ENCODE assay signal across 22 mouse cellular contexts in the genomic region with DNA sequence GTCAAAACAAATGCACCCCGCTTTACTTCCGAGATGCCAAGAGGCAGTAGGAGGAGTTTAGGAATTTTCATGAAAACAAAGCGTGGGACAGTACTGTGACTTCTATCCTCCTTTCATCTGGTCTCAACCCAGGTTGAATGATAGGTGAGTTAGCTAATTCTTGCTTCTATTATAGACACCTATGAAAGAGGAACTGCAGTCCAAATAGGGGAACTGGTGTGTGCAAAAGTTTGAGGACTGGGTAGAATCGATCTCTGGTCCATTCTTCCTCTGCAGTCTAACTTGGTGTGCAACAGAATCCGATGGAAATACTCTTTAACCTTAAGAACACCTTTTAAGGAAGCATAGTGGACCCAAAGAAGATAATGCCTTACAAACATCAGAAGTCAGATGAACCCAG. TPM values are rescaled to one million over a fixed set of nuclear protein-coding genes. Genes with fewer than 3 reads are reported as not detected.
DNase-seq lines count a peak whose midpoint lies in the region; ATAC-seq and TF ChIP-seq lines count a peak whose summit lies in the region.
"Had no signal": no experiment of that assay in that cellular context is flagged by ENCODE, and none has a peak within 500 bp of the region (broad histone marks: within the 10 kb centered on the region; RNA-seq: fewer than 3 reads in every experiment).

No protein-coding gene starts in this region.

- H3K27me3 ChIP-seq in CH12.LX (replicated peaks), result no peaks in the 10 kb centered on the region
- H3K27me3 ChIP-seq: embryonic facial prominence, embryonic 15.5 days; forebrain, embryonic 15.5 days; heart, embryonic 15.5 days had no signal

- no peaks in the 10 kb centered on the region for H3K9me3 ChIP-seq in CH12.LX (replicated peaks; ENCODE audit: low read length)
- H3K9me3 ChIP-seq: embryonic facial prominence, embryonic 15.5 days; forebrain, embryonic 10.5 days; forebrain, embryonic 15.5 days; heart, embryonic 15.5 days; hindbrain, embryonic 10.5 days had no signal

- TF ChIP-seq EP300 in CH12.LX (IDR thresholded peaks at IDR 0.05; ENCODE audit: low read length), result peak; percentile 69

- H3K4me3 ChIP-seq in CH12.LX (replicated peaks in 1 of 3; ENCODE audit: low read depth in 2 of 3, low read length in 2 of 3, poor library complexity in 1 of 3), result no peak overlapping the region
- no peak overlapping the region for H3K4me3 ChIP-seq in left cerebral cortex, adult 2 months
- H3K4me3 ChIP-seq: embryonic facial prominence, embryonic 15.5 days; erythroblast, embryonic 14.5 days; forebrain, embryonic 10.5 days; forebrain, embryonic 15.5 days; heart, adult 2 months; heart, embryonic 15.5 days; hindbrain, embryonic 10.5 days had no signal

- TF ChIP-seq RAD21 in CH12.LX (IDR thresholded peaks at IDR 0.05; ENCODE audit: low read depth, low read length), result no peak

- no peaks in the 10 kb centered on the region for H3K79me2 ChIP-seq in CH12.LX (replicated peaks; ENCODE audit: control insufficient read depth, extremely low read depth, insufficient read depth, poor library complexity, severe bottlenecking)

- H3K27ac ChIP-seq in CH12.LX (ENCODE audit: insufficient read depth, low read depth), result no peak overlapping the region
- no peak overlapping the region for H3K27ac ChIP-seq in left cerebral cortex, adult 2 months
- H3K27ac ChIP-seq: embryonic facial prominence, embryonic 15.5 days; forebrain, embryonic 10.5 days; forebrain, embryonic 15.5 days; heart, adult 2 months; heart, embryonic 15.5 days; hindbrain, embryonic 10.5 days; hindbrain, embryonic 14.5 days had no signal

- H3K36me3 ChIP-seq in CH12.LX (replicated peaks in 1 of 2; ENCODE audit: control insufficient read depth in 1 of 2, insufficient read depth in 1 of 2, low read length in 1 of 2), result no peaks in the 10 kb centered on the region
- H3K36me3 ChIP-seq: embryonic facial prominence, embryonic 15.5 days; forebrain, embryonic 10.5 days; forebrain, embryonic 15.5 days; heart, embryonic 15.5 days; hindbrain, embryonic 10.5 days had no signal

- in situ Hi-C loops in CH12.LX (cut with MboI; ENCODE audit: low pct_ligation_motif_present, low pct_unique_long_range_greater_than_20kb, low sequenced_read_pairs), result no loop called here

- peak; percentile 50 for ATAC-seq in common myeloid progenitor, adult 5-6 weeks (replicated peaks; ENCODE audit: low read depth, poor library complexity, severe bottlenecking)
- ATAC-seq in monocyte, adult 5-6 weeks (replicated peaks; ENCODE audit: insufficient number of reproducible peaks, low FRiP score, low TSS enrichment, poor library complexity, severe bottlenecking), result 0 out of 2 replicates have a peak, but pooled peaks have one; percentile 56
- ATAC-seq: forebrain, embryonic 15.5 days; intestine, embryonic 16.5 days had no signal

- no peak for TF ChIP-seq POLR2A in CH12.LX (IDR thresholded peaks at IDR 0.05; ENCODE audit: low read depth, low read length)

- peak; percentile 25 for DNase-seq in CH12.LX (ENCODE audit: extremely low read depth)
- no peak for DNase-seq in left cerebral cortex, adult 2 months (ENCODE audit: extremely low spot score in 1 of 2, low spot score in 2 of 2)
- no peak for DNase-seq in left cerebral cortex, postnatal 14 days (ENCODE audit: low spot score in 2 of 2)
- DNase-seq in cerebellum, postnatal 14 days, result no peak
- no peak for DNase-seq in adrenal gland, postnatal 25 days
- DNase-seq: adrenal gland, adult 8-10 months; cerebellum, adult 11-12 months; cerebellum, adult 9-11 months; embryo, embryonic 11 days; gastrocnemius, postnatal 36 days; heart, adult 2 months had no signal

- intact Hi-C loops in left cerebral cortex, adult 2 months (cut with DNase I), result no loop called here
- intact Hi-C loops in left cerebral cortex, postnatal 14 days (cut with DNase I), result no loop called here

- dilution Hi-C loops in CH12.LX (cut with MboI; ENCODE audit: extremely low pct_ligation_motif_present, extremely low pct_unique_long_range_greater_than_20kb, low sequenced_read_pairs), result no loop called here

- peaks cover 15 to 48% of the 10 kb centered on the region in 2 experiments for H3K4me1 ChIP-seq in CH12.LX (ENCODE audit: control insufficient read depth in 1 of 2, insufficient read depth in 2 of 2)
- H3K4me1 ChIP-seq: embryonic facial prominence, embryonic 15.5 days; heart, embryonic 15.5 days; hindbrain, embryonic 10.5 days had no signal

- no peak for TF ChIP-seq CTCF in CH12.LX (conservative IDR thresholded peaks at IDR 0.05 in 1 of 2, IDR thresholded peaks at IDR 0.05 in 1 of 2; ENCODE audit: low read depth in 2 of 2, low read length in 2 of 2)
- no peak for TF ChIP-seq CTCF in left cerebral cortex, adult 2 months (IDR thresholded peaks at IDR 0.05)

- no peak overlapping the region for H3K9ac ChIP-seq in CH12.LX (ENCODE audit: insufficient read depth, low read depth)
- H3K9ac ChIP-seq: embryonic facial prominence, embryonic 15.5 days; forebrain, embryonic 15.5 days; heart, embryonic 15.5 days; hindbrain, embryonic 14.5 days had no signal

- H3K4me2 ChIP-seq in CH12.LX (ENCODE audit: insufficient read depth, low read depth, poor library complexity, severe bottlenecking), result no peak overlapping the region; the same call in 1 of the 2 replicates
- H3K4me2 ChIP-seq: embryonic facial prominence, embryonic 15.5 days; forebrain, embryonic 15.5 days; heart, embryonic 11.5 days; heart, embryonic 15.5 days; hindbrain, embryonic 14.5 days had no signal

TF ChIP-seq in CH12.LX, 34 proteins besides CTCF, POLR2A, EP300 and RAD21:
- no peak for TF ChIP-seq ETS1 (conservative IDR thresholded peaks at IDR 0.05; ENCODE audit: low read depth, low read length)
- TF ChIP-seq SIN3A (IDR thresholded peaks at IDR 0.05; ENCODE audit: low read length), result no peak
- no peak for TF ChIP-seq ELF1 (IDR thresholded peaks at IDR 0.05; ENCODE audit: low read depth, low read length)
- no peak for TF ChIP-seq IRF4 (IDR thresholded peaks at IDR 0.05; ENCODE audit: low read depth, low read length)

RNA-seq across cellular contexts. Expression of gene Fndc3a, which starts 30.5 kb away (rescaled TPM):
- total RNA-seq in CH12.LX (2012; rRNA removed) (35.4 and 48.6 TPM in 2 replicates), CH12.LX (2014; rRNA removed) (40.0 and 40.5 TPM in 2 replicates)
- polyA plus RNA-seq in CH12.LX (2012; ENCODE audit: insufficient read length, low read depth), result 32.4 and 35.4 TPM in 2 replicates
- total RNA-seq in common myeloid progenitor, adult 5-6 weeks (2017), result 37.3 and 43.8 TPM in 2 replicates
- total RNA-seq in monocyte, adult 5-6 weeks (2017), result 86.5 to 152 TPM (median 126 TPM) in 3 replicates
- 10 to 100 TPM; 50.7 to 56.5 TPM for total RNA-seq in left cerebral cortex, adult 2 months (2021)
- total RNA-seq in left cerebral cortex, postnatal 14 days (2021), result 10 to 100 TPM; 40.7 to 41.4 TPM
- total RNA-seq in adrenal gland, postnatal 25 days (2021), result 63.0 and 63.4 TPM in 2 replicates
